Mouse (Mus musculus): ENCODE results near the gene Foxn4. TPM values are rescaled to one million over a fixed set of nuclear protein-coding genes. Genes with fewer than 3 reads are reported as not detected.

Foxn4 gene
- total and polyA plus RNA-seq, 3 experiments, result 0.23 TPM; not detected in 2

GRCm38 (mm10) chr5:114308765-114309679, 35.4 kb upstream of the Foxn4 start (continued):
- TF ChIP-seq NELFE (IDR thresholded peaks at IDR 0.05; ENCODE audit: low read depth, low read length), result no peak
- peak; percentile 84 for TF ChIP-seq SMC3 (IDR thresholded peaks at IDR 0.05; ENCODE audit: low read depth, low read length)
- no peak for TF ChIP-seq PAX5 (IDR thresholded peaks at IDR 0.05; ENCODE audit: low read length)
- TF ChIP-seq USF1 (IDR thresholded peaks at IDR 0.05; ENCODE audit: low read depth, low read length), result no peak
- no peak for TF ChIP-seq CHD1 (IDR thresholded peaks at IDR 0.05; ENCODE audit: low read depth, low read length)
- peak; percentile 71 for TF ChIP-seq ZC3H11A (IDR thresholded peaks at IDR 0.05; ENCODE audit: low read depth, low read length)
- no peak for TF ChIP-seq MAFK (IDR thresholded peaks at IDR 0.05; ENCODE audit: insufficient replicate concordance, low read length)
- no peak for TF ChIP-seq MXI1 (IDR thresholded peaks at IDR 0.05; ENCODE audit: low read depth, low read length)
- no peak for TF ChIP-seq POLR2AphosphoS2 (IDR thresholded peaks at IDR 0.05; ENCODE audit: low read depth, low read length)

GRCm38 (mm10) chr5:114306496-114306895, 32.9 kb upstream of the Foxn4 start:
- Histone ChIP-seq H3K9me3 (replicated peaks; ENCODE audit: low read length) (no peaks in the 10 kb centered on the region), H3K4me2 (ENCODE audit: insufficient read depth, low read depth, poor library complexity, severe bottlenecking) (no peak overlapping the region), H3K36me3 (replicated peaks in 1 of 2; ENCODE audit: control insufficient read depth in 1 of 2, insufficient read depth in 1 of 2, low read length in 1 of 2) (no peaks in the 10 kb centered on the region), H3K79me2 (replicated peaks; ENCODE audit: control insufficient read depth, extremely low read depth, insufficient read depth, poor library complexity, severe bottlenecking) (no peaks in the 10 kb centered on the region), H3K4me1 (ENCODE audit: control insufficient read depth in 1 of 2, insufficient read depth in 2 of 2) (peaks cover 0 to 13% of the 10 kb centered on the region in 2 experiments; a peak in 3 of 4 replicates), H3K27me3 (replicated peaks) (no peaks in the 10 kb centered on the region), H3K9ac (ENCODE audit: insufficient read depth, low read depth) (no peak overlapping the region), H3K4me3 (replicated peaks in 1 of 3; ENCODE audit: low read depth in 2 of 3, low read length in 2 of 3, poor library complexity in 1 of 3) (no peak overlapping the region), H3K27ac (ENCODE audit: insufficient read depth, low read depth) (no peak overlapping the region)
- dilution Hi-C loops (cut with MboI; ENCODE audit: extremely low pct_ligation_motif_present, extremely low pct_unique_long_range_greater_than_20kb, low sequenced_read_pairs), result no loop called here
- no peak for DNase-seq (ENCODE audit: extremely low read depth)
- TF ChIP-seq ETS1 (conservative IDR thresholded peaks at IDR 0.05; ENCODE audit: low read depth, low read length), result no peak
- TF ChIP-seq GABPA (IDR thresholded peaks at IDR 0.05; ENCODE audit: insufficient replicate concordance, low read depth, low read length), result no peak
- TF ChIP-seq MXI1 (IDR thresholded peaks at IDR 0.05; ENCODE audit: low read depth, low read length), result no peak
- TF ChIP-seq NRF1 (IDR thresholded peaks at IDR 0.05; ENCODE audit: low read depth, low read length), result no peak
- no peak for TF ChIP-seq TBP (conservative IDR thresholded peaks at IDR 0.05; ENCODE audit: low read depth, low read length)
- no peak for TF ChIP-seq ELF1 (IDR thresholded peaks at IDR 0.05; ENCODE audit: low read depth, low read length)
- in situ Hi-C loops (cut with MboI; ENCODE audit: low pct_ligation_motif_present, low pct_unique_long_range_greater_than_20kb, low sequenced_read_pairs), result loop anchor here (5.0 kb wide), 2 partner anchors 54 to 129 kb away; no protein-coding TSS in a partner anchor

- in situ Hi-C loops (cut with MboI; ENCODE audit: low pct_ligation_motif_present, low pct_unique_long_range_greater_than_20kb, low sequenced_read_pairs), result no loop called here
- H3K4me2 ChIP-seq (ENCODE audit: insufficient read depth, low read depth, poor library complexity, severe bottlenecking), result no peak overlapping the region
- no peaks in the 10 kb centered on the region for H3K27me3 ChIP-seq (replicated peaks)
- H3K4me1 ChIP-seq (ENCODE audit: control insufficient read depth in 1 of 2, insufficient read depth in 2 of 2), result peaks cover 2 to 10% of the 10 kb centered on the region in 2 experiments; a peak in 2 of 4 replicates
- DNase-seq (ENCODE audit: extremely low read depth), result no peak
- H3K9ac ChIP-seq (ENCODE audit: insufficient read depth, low read depth), result no peak overlapping the region
- no peaks in the 10 kb centered on the region for H3K79me2 ChIP-seq (replicated peaks; ENCODE audit: control insufficient read depth, extremely low read depth, insufficient read depth, poor library complexity, severe bottlenecking)
- TF ChIP-seq CHD2 (IDR thresholded peaks at IDR 0.05; ENCODE audit: low read length) (no peak), E2F4 (IDR thresholded peaks at IDR 0.05; ENCODE audit: insufficient replicate concordance, low read depth, low read length) (no peak), SMC3 (IDR thresholded peaks at IDR 0.05; ENCODE audit: low read depth, low read length) (no peak), RAD21 (IDR thresholded peaks at IDR 0.05; ENCODE audit: low read depth, low read length) (no peak), MAX (IDR thresholded peaks at IDR 0.05; ENCODE audit: low read length) (no peak), SIN3A (IDR thresholded peaks at IDR 0.05; ENCODE audit: low read length) (no peak), USF2 (conservative IDR thresholded peaks at IDR 0.05; ENCODE audit: low read depth, low read length) (no peak), MYC (IDR thresholded peaks at IDR 0.05; ENCODE audit: low read depth, low read length) (no peak), ZMIZ1 (IDR thresholded peaks at IDR 0.05; ENCODE audit: low read depth, low read length) (no peak), MXI1 (IDR thresholded peaks at IDR 0.05; ENCODE audit: low read depth, low read length) (no peak), NELFE (IDR thresholded peaks at IDR 0.05; ENCODE audit: low read depth, low read length) (no peak), TCF12 (IDR thresholded peaks at IDR 0.05; ENCODE audit: low read depth, low read length) (no peak)
- H3K4me3 ChIP-seq (replicated peaks in 1 of 3; ENCODE audit: low read depth in 2 of 3, low read length in 2 of 3, poor library complexity in 1 of 3), result no peak overlapping the region
- H3K36me3 ChIP-seq (replicated peaks in 1 of 2; ENCODE audit: control insufficient read depth in 1 of 2, insufficient read depth in 1 of 2, low read length in 1 of 2), result no peaks in the 10 kb centered on the region
- dilution Hi-C loops (cut with MboI; ENCODE audit: extremely low pct_ligation_motif_present, extremely low pct_unique_long_range_greater_than_20kb, low sequenced_read_pairs), result no loop called here
- H3K9me3 ChIP-seq (replicated peaks; ENCODE audit: low read length), result no peaks in the 10 kb centered on the region
- H3K27ac ChIP-seq (ENCODE audit: insufficient read depth, low read depth), result no peak overlapping the region
These were observed 29.6 kb upstream of the Foxn4 start for GRCm38 (mm10) chr5:114303166-114303565.

Data from CH12.LX (cell line).